Mouse (Mus musculus) CH12.LX (cell line): Measurements from ENCODE around the gene Dnmbp. TPM values are rescaled to one million over a fixed set of nuclear protein-coding genes. Genes with fewer than 3 reads are reported as not detected.
"Not testable (repeated sequence)": the region's sequence is repeated elsewhere in the genome, so short reads cannot be mapped to it uniquely, and the experiment has no call there.

ENCODE experiments used
- DNase-seq: peaks from one replicate; pipeline ENCODE4 v3.0.0-alpha.2; 2013; ENCODE audit errors: extremely low read depth
- H3K27ac ChIP-seq: 2 replicates; pipeline ENCODE4 v1.5.1; 2012; ENCODE audit warnings: low read depth, mild to moderate bottlenecking, control low read depth, moderate library complexity; ENCODE audit not compliant: insufficient read depth
- H3K27me3 ChIP-seq: replicated peaks from 2 replicates; pipeline ENCODE3; 2012; ENCODE audit warnings: inconsistent platforms
- H3K36me3 ChIP-seq, 2 experiments: replicated peaks in 1 of 2; 2 replicates each; pipeline versions ENCODE3 to v1.6.1; 2012; ENCODE audit warnings: inconsistent platforms in 1 of 2, low read length in 1 of 2, mild to moderate bottlenecking in 1 of 2, mixed read lengths in 1 of 2, moderate library complexity in 1 of 2; ENCODE audit not compliant: control insufficient read depth in 1 of 2, insufficient read depth in 1 of 2
- H3K4me1 ChIP-seq, 2 experiments: 2 replicates each; pipeline ENCODE4 v1.6.1; 2012; ENCODE audit warnings: inconsistent platforms in 1 of 2, moderate library complexity in 1 of 2; ENCODE audit not compliant: insufficient read depth in 2 of 2, control insufficient read depth in 1 of 2
- H3K4me2 ChIP-seq: 2 replicates; pipeline ENCODE4 v1.6.1; 2012; ENCODE audit warnings: low read depth, mild to moderate bottlenecking, control low read depth; ENCODE audit not compliant: poor library complexity, insufficient read depth, severe bottlenecking
- H3K4me3 ChIP-seq, 3 experiments: fragments of 150-350 bp in 1 of 3; sonication (generic) in 1 of 3; replicated peaks in 1 of 3; 2 replicates each; pipeline versions ENCODE3 to v1.5.1; 2011 to 2012; ENCODE audit warnings: low read depth in 2 of 3, low read length in 2 of 3, mild to moderate bottlenecking in 2 of 3, moderate library complexity in 2 of 3, control low read depth in 1 of 3, improper control_type of control experiment in 1 of 3, inconsistent platforms in 1 of 3, mixed read lengths in 1 of 3; ENCODE audit not compliant: poor library complexity in 1 of 3
- H3K79me2 ChIP-seq: replicated peaks from 2 replicates; pipeline ENCODE4 v1.6.1; 2012; ENCODE audit warnings: mild to moderate bottlenecking, moderate library complexity; ENCODE audit not compliant: control insufficient read depth, poor library complexity, insufficient read depth, severe bottlenecking; ENCODE audit errors: extremely low read depth
- H3K9ac ChIP-seq: 2 replicates; pipeline ENCODE4 v1.6.1; 2012; ENCODE audit warnings: low read depth, mild to moderate bottlenecking, control low read depth, moderate library complexity; ENCODE audit not compliant: insufficient read depth
- H3K9me3 ChIP-seq: replicated peaks from 2 replicates; pipeline ENCODE3; 2012; ENCODE audit warnings: low read length, inconsistent platforms, mixed read lengths
- CTCF ChIP-seq, 2 experiments: IDR thresholded peaks in 1 of 2; conservative IDR thresholded peaks in 1 of 2; 2 replicates each; pipeline ENCODE4 v1.5.1; 2011 to 2012; ENCODE audit warnings: low read depth in 2 of 2, low read length in 2 of 2, improper control_type of control experiment in 1 of 2, inconsistent platforms in 1 of 2, mild to moderate bottlenecking in 1 of 2, moderate library complexity in 1 of 2
- E2F4 ChIP-seq: IDR thresholded peaks from 2 replicates; pipeline ENCODE4 v1.6.1; 2011; ENCODE audit warnings: low read depth, low read length, improper control_type of control experiment; ENCODE audit not compliant: insufficient replicate concordance
- GABPA ChIP-seq: IDR thresholded peaks from 2 replicates; pipeline ENCODE4 v1.6.1; 2012; ENCODE audit warnings: low read depth, low read length, improper control_type of control experiment, inconsistent platforms; ENCODE audit not compliant: insufficient replicate concordance
- HCFC1 ChIP-seq: IDR thresholded peaks from 2 replicates; pipeline ENCODE4 v1.6.1; 2012; ENCODE audit warnings: low read depth, mild to moderate bottlenecking, inconsistent platforms, low read length, improper control_type of control experiment
- KAT2A ChIP-seq: IDR thresholded peaks from 2 replicates; pipeline ENCODE4 v1.6.1; 2012; ENCODE audit warnings: low read length, improper control_type of control experiment, inconsistent platforms; ENCODE audit not compliant: insufficient replicate concordance
- NELFE ChIP-seq: IDR thresholded peaks from 2 replicates; pipeline ENCODE4 v1.6.1; 2011; ENCODE audit warnings: low read depth, low read length, improper control_type of control experiment
- PAX5 ChIP-seq: IDR thresholded peaks from 2 replicates; pipeline ENCODE4 v1.6.1; 2012; ENCODE audit warnings: low read length, inconsistent platforms, mixed read lengths
- dilution Hi-C: fragments of 300-500 bp; cut with MboI; formaldehyde crosslinking; loops from 2 replicates; pipeline ENCODE4 v1.14.3; 2020; ENCODE audit warnings: low sequenced_read_pairs; ENCODE audit not compliant: extremely low pct_unique_long_range_greater_than_20kb, extremely low pct_ligation_motif_present
- in situ Hi-C: fragments of 300-500 bp; cut with MboI; formaldehyde crosslinking; loops from 3 replicates; pipeline ENCODE4 v1.14.3; 2019; ENCODE audit warnings: low sequenced_read_pairs, low pct_ligation_motif_present, low pct_unique_long_range_greater_than_20kb, mixed read lengths
- polyA plus RNA-seq: library from polyadenylated mRNA; unstranded; fragments of >175 nt; gene quantifications from 2 replicates; pipeline ENCODE4 v1.2.1, GENCODE M21; 2012; ENCODE audit warnings: low read depth; ENCODE audit not compliant: insufficient read length
- total RNA-seq, 2 experiments: library from RNA; depleted of rRNA; stranded (reverse); fragments of 300-350 nt in 1 of 2; fragments of >200 nt in 1 of 2; gene quantifications; 2 replicates each; pipeline ENCODE4 v1.2.3; 2012 to 2014

The Dnmbp gene
- total and polyA plus RNA-seq, 3 experiments, result 1.8 to 5.4 (median 2.3) TPM

- DNase-seq, H3K27me3 ChIP-seq, H3K79me2 ChIP-seq, H3K9ac ChIP-seq, H3K27ac ChIP-seq, dilution Hi-C loops, H3K36me3 ChIP-seq, H3K4me2 ChIP-seq, H3K4me1 ChIP-seq, H3K4me3 ChIP-seq, H3K9me3 ChIP-seq: not testable (repeated sequence)
- peak in 1 of 2 experiments; percentile 12; a peak in 1 of 4 replicates for TF ChIP-seq CTCF (conservative IDR thresholded peaks at IDR 0.05 in 1 of 2, IDR thresholded peaks at IDR 0.05 in 1 of 2; ENCODE audit: low read depth in 2 of 2, low read length in 2 of 2)
- in situ Hi-C loops, result loop anchor here (10.0 kb wide), 2 partner anchors 118 to 198 kb away; partner anchors contain the start of genes Cox15 and Cutc
These were observed 12.9 kb upstream of the Dnmbp start for GRCm38 (mm10) chr19:43952936-43953335.

GRCm38 (mm10) chr19:43949111-43949810, 9.3 kb upstream of the Dnmbp start:
- Histone ChIP-seq H3K27me3 (no peaks in the 10 kb centered on the region), H3K4me2 (no peak overlapping the region), H3K4me1 (no peaks in the 10 kb centered on the region), H3K36me3 (no peaks in the 10 kb centered on the region), H3K9ac (no peak overlapping the region)
- no peak for DNase-seq
- dilution Hi-C loops, result no loop called here
- in situ Hi-C loops, result no loop called here
- TF ChIP-seq HCFC1 (no peak), E2F4 (no peak), NELFE (no peak), PAX5 (no peak)
- TF ChIP-seq, all 38 proteins: peak for 0
- Histone ChIP-seq H3K79me2 (no peaks in the 10 kb centered on the region), H3K27ac (no peak overlapping the region), H3K9me3 (no peaks in the 10 kb centered on the region), H3K4me3 (no peak overlapping the region)

- H3K9ac ChIP-seq, result no peak overlapping the region
- H3K79me2 ChIP-seq, result no peaks in the 10 kb centered on the region
- DNase-seq, result no peak
- H3K9me3 ChIP-seq, result no peaks in the 10 kb centered on the region
- no peak overlapping the region for H3K4me3 ChIP-seq
- H3K27ac ChIP-seq, result no peak overlapping the region
- dilution Hi-C loops (no loop called here), in situ Hi-C loops (no loop called here)
- TF ChIP-seq KAT2A (no peak), GABPA (no peak)
- H3K4me1 ChIP-seq, result peaks cover 7 to 11% of the 10 kb centered on the region in 2 experiments
- H3K27me3 ChIP-seq, result no peaks in the 10 kb centered on the region
- H3K36me3 ChIP-seq, result no peaks in the 10 kb centered on the region
- H3K4me2 ChIP-seq, result no peak overlapping the region
These were observed 4.6 kb upstream of the Dnmbp start for GRCm38 (mm10) chr19:43944566-43944965.
